Mouse (Mus musculus): ENCODE data around the gene Sgca.

Gene Sgca

DNA sequence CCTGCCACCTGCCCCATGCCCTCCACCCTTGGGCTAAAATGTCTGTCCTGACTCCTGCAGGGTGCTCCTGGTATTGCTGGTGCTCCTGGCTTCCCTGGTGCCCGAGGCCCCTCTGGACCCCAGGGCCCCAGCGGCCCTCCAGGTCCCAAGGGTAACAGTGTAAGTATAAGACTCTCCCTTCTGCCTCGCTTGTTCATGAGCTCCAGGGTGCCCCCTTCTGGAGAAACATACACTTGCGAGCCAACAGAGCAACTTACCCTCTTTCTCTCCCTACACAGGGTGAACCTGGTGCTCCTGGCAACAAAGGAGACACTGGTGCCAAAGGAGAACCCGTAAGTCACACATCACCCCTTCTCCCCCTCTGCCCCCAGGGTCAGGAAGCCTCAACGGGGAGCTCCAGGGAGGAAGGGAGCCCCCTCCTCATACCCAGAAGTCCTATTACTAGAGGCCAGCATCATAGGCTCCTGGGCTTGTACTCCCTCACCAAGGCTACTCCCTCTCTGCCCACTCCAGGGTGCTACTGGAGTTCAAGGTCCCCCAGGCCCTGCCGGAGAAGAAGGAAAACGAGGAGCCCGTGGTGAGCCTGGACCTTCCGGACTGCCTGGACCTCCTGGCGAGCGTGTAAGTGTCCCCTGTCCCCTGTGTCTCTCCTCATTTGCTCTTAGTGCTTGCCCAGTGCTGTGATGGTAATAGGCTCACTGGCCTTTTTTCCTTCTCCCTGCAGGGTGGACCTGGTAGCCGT, 33.7 kb downstream of the Sgca start:
- DNase-seq = no peak

DNA sequence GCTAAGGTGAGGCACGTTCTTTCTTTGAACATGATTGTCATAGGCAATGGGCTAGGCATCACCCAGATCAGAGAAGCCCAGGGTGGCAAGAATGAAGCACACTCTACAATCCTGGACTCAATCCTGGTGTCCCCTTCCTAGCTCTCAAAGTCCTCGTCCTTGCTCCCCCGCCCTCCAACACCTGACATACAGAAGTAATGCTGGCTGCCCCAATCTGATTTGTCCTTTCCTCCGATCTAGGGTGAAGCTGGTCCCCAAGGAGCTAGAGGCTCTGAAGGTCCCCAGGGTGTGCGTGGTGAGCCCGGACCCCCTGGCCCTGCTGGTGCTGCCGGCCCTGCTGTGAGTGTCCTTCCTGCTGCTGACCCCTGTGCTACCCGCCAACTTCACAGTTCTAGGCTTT, 34.4 kb downstream of the Sgca start:
- no peak for DNase-seq

DNA sequence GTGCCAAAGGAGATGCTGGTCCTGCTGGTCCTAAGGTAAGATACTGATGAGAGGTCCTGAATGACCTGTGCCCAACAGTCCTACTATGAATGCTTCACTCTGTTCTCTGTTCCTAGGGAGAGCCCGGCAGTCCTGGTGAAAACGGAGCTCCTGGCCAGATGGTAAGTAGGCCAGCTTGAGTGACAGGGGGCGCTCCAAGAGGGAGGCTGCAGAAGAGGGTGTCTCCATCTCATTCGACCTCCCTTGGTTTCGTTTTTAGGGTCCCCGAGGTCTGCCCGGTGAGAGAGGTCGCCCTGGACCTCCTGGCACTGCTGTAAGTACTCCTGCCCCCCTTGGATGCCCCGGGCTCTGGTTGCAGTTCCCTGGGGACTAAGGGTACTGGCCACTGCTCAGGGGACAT, 35.0 kb downstream of the Sgca start:
- no peak for DNase-seq

DNA sequence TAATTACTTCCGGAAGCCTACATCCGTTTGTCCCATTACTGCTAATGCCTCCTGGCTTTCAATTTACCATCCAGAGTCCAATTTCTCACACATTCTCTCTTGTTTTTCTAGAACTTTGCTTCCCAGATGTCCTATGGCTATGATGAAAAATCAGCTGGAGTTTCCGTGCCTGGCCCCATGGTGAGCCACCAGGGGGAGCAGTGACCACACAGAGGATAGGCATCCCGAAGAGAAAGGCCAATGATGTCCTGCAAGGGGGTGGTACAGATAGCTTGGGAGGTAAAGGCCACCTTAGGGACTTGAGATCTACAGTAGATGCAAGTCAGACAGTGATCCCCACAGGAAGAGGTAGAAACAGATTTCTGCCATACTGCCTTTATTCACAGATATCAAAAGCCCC, 36.8 kb downstream of the Sgca start:
- peak; percentile 70 for DNase-seq

DNA sequence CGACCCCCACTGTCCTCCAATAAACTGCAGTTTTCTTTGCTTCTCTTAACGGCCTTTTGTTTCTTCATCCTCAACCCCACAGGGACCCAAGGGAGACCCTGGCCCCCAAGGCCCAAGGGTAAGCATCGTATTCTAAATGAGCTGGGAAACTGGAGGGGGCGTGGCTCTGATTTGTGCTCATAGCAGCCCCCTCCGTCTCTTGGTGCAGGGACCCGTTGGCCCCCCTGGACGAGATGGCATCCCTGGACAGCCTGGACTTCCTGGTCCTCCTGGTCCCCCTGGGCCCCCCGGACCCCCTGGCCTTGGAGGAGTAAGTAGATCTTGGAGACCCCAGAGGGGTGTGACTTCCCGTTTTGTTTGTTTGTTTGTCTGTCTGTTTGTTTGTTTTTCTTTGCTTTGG, 37.8 kb downstream of the Sgca start:
- no peak for DNase-seq

DNA sequence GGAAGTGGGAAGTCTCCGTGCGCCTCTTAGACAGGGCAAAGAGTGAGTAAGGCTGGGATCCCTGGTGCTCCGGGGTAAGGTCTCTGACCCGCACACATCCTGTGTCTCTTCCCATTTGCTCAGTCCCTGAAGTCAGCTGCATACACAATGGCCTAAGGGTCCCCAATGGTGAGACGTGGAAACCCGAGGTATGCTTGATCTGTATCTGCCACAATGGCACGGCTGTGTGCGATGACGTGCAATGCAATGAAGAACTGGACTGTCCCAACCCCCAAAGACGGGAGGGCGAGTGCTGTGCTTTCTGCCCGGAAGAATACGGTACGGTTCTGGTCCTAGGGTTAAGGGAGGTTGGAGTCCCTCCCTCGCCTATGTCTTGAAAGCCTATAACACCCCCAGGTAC, 38.3 kb downstream of the Sgca start:
- no peak for DNase-seq

DNA sequence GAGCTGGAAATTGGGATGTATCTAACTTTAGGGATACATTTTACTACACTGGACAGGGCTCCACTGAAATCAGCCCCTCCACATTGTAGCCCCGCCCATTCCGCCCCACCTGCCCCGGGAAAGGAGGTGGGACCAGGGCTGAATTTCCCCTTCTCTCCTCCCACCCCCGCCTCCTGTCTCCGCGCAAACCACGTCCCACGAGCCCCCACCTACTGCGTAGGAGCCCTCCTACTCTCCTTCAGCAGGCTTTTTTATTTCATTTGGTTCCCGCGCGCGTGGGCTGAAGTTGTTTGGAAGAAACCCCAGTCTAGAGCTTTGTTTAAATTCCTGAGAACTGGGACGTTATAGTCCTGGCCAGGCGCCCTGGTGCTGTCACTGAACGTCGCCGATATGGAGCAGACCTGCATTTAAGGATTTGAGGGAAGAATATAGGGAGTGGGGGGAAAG, 38.8 kb downstream of the Sgca start:
- peak; percentile 77 for DNase-seq

DNA sequence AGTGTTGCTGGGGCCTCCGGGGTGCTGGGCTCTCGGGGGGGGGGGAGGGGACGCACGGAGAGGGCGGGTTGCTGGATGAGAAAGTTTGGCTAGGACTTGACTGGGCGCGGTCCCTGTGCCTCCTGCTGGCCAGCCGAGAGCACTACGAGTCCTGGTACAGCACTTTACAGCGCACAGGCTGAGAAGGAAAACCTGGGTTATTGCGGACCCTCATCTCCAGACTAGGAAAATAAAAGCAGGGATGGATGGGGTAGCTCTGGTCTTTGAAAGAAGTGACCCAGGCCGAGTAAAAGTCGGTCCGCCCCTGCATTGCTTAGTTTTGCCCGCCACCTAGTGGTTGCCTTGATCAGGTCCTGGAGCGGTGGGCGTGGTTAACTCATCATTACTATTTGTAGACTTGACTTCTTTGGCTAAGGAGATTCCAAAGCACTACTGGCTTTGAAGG, 39.3 kb downstream of the Sgca start:
- peak; percentile 80 for DNase-seq

DNA sequence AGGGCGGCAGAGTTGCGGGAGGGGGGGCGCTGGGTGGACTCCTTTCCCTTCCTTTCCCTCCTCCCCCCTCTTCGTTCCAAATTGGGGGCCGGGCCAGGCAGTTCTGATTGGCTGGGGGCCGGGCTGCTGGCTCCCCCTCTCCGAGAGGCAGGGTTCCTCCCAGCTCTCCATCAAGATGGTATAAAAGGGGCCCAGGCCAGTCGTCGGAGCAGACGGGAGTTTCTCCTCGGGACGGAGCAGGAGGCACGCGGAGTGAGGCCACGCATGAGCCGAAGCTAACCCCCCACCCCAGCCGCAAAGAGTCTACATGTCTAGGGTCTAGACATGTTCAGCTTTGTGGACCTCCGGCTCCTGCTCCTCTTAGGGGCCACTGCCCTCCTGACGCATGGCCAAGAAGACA, 40.1 kb downstream of the Sgca start, which contains the start of gene Col1a1:
TSS of gene Col1a1 (plus strand) at position 180 of the 400 bp plus-strand sequence.
- no peak for DNase-seq

DNA sequence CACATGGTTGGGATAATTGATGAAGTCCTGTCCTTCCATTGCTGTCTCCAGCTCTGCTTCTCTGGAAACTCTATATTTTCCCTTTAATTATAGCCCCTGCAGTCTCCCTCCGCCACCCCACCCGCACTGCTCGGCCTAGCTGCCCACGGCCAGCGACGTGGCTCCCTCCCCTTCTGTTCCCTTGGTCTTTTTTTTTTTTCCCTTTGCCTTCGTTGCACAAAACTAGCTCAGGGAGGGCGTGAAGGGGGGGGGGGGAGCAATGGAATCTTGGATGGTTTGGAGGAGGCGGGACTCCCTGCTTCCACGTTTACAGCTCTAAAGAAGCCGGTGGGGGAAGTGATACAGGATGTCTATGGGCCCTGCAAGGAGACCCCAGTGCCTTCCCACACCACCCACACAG, 41.6 kb downstream of the Sgca start:
- DNase-seq = no peak

DNA sequence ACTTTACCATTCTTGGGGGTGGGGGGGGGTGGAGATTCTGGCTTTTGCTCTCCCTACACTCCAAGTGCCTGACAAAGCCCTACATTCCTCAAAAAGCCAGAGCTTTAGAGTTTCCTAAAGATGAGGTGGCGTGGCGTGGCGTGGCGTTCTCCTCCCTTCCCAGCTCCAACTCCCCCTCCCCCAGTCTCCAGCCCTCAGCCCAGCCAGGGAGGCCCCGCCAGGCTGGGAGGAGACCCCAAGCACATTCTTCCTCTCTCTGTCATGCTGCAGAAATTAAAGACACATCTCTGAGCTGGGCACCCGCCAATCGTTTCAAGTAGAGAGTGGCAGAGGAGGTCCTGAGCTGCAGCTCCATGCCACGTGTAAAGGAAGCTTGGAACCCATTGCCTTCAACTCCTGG, 42.5 kb downstream of the Sgca start:
- DNase-seq = no peak

DNA sequence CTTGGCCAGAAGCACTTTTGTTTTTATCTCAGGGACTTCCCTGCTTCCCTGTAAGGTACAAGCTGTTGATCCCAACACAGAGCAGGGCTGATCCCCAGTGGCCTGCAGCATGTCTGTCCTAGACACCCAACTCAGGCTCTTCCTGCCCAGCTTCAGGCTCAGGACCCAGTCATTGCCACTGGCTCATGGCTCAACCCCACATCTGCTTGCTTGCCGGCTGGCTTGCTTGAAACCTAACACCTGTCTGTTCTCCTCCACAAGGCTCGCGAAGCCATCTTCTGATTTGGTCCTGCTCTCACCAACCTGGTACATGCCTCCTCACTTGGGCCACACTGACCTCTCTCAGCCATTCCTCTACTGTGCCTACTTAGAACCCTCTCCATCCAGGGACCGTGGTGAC, 46.0 kb downstream of the Sgca start:
- DNase-seq = no peak

DNA sequence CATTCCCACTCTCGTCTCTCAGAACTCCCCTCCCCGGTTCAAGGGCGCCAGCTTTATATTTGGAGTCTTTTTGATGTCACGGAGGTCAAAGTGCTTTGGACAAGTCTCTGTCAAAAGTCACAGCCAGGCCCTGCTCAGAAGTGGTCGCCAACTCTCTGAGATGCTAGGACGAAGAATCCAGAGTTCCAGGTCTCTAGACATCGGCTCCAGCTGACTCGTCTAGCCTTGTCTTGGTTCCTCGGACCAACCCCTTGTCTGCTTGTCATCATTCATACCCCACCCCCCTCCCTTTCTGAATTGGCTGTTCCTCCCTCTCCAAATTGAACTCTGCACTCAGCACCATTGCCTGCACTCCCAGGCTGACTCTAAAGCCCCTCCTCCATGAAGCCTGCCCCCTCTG, 46.5 kb downstream of the Sgca start:
- DNase-seq = no peak

DNA sequence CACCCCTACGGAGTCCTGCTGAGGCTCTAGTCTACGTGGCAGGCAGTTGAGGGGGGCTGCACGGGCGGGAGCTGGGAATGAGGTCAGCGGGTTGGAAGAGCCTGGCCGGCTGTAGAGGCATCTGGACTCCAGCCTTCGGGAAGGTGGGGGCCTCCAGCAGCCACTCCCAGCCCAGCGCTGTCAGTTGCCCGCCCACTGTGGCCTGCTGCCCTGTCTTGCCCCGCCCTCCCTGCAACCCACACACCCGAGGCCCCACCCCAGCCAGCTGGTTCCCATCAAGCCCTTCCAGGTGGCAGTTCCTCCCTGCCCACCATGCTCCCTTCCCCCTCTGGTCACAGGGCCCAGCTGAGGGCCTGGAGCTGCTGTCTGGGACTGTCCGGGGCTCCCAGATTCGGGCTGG, 47.3 kb downstream of the Sgca start:
- DNase-seq = peak; percentile 39

DNA sequence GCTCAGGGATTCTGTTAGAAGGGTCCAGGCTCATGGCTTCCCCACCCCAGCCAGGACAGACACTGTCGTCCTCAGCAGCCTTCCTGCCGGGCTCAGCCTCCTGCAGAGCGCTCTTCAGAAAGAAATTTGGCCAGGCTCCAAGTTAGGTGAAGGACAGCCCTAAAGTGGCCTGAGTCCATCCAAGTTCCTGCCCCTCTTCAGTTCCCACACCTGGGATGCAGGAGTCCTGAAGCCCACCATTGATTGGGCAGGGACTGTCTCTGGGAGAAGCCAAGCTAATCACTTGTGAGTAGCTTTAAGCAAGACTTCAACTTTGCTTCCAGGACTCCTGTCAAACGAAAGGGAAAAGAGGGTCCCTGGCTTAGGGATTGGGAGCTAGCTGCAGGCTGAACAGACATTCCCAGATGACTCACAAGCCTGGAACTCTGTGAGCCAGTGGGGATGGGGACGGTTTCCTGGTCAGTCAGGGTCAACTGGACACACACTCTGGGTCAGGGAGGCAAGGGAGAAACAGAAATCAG, 48.3 kb downstream of the Sgca start:
- no peak for DNase-seq

DNA sequence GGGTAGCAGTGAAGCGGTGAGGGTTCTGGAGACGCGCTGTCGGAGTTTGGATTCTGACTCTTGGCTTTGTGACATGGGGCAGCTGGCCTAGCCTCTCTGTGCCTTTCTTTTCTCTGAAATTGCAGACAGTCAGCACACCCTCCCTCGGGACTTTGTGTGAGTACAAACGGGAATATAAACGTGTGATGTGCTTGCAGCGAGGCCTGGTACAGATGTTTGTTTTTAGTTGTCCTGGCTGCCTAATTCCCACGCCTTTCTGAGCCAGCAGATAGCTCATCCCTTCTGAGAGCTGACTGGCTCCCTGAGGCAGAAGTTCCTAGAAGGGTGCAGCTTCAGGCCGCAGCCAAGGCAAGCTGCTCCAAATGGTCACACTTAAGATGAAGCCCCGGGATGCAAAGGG, 49.7 kb downstream of the Sgca start:
- DNase-seq = no peak

DNA sequence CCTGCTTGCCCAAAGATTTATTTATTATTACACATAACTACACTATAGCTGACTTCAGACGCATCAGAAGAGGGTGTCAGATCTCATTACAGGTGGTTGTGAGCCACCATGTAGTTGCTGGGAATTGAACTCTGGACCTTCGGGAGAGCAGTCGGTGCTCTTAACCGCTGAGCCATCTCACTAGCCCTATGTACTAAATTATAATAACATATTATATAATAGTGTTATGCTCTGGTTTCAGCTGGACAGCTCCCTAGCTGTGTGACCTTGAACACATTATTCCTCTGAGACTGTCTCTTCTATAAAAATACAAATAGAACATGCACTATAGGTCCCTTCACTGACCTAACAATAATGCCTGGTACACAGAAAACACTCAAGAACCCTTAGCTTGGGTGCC, 51.1 kb downstream of the Sgca start:
- DNase-seq = no peak

DNA sequence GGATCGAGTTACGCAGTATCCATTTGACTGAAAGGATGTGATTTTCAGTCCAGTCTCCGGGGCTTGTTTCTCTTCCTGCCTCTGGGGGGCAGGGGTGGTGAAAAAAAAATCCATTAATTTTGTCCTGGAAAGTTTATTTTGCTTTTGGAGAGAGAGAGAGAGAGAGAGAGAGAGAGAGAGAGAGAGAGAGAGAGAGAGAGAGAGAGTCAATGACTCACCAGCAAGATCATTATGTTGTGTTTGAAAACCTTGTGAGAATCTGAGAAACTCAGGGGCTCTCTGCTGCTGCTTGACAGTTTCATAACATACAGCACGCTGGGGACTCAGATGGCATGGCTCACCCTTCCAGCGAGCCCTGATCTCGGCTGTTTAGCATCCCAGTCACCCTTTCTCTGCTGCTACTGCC, 55.1 kb downstream of the Sgca start:
- no peak for DNase-seq

DNA sequence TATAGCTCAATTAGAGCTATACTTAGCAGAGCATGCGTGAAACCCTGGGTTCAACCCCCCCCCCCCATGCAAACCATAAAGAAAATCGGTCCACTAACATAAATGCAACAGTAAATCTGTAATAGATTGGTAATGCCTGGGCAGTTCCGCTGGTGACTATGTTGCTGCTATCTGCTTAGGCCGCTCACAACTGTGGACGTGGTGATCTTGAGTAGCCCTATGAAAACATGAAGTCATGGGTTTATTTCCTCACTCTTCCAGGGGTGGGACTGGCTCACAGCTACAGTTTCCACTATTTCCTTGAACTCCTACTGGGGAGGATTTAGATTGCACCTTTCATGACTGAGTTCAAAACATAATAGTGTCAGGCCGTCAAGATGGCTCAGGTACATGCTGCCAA, 58.4 kb downstream of the Sgca start:
- DNase-seq = no peak

DNA sequence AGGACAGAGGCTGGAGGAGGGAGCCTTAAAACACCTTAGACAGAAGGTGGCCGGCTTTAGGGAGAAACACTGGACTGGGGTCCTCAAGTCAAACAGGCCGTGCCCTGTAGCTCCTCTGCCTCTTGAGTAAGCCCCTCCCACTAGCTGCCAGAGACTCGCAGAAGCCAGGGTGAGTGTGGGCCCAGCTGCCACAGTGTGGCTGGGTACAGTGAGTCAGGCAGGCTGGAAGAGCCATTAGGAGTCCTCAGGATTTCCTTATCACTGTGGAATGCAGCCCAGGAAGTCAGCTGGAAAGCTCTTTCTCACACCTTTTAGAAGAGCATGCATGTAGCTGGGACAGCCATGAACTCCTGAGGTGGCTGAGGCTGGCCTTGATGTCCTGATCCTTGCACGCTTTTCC, 59.6 kb downstream of the Sgca start:
- DNase-seq = no peak

DNA sequence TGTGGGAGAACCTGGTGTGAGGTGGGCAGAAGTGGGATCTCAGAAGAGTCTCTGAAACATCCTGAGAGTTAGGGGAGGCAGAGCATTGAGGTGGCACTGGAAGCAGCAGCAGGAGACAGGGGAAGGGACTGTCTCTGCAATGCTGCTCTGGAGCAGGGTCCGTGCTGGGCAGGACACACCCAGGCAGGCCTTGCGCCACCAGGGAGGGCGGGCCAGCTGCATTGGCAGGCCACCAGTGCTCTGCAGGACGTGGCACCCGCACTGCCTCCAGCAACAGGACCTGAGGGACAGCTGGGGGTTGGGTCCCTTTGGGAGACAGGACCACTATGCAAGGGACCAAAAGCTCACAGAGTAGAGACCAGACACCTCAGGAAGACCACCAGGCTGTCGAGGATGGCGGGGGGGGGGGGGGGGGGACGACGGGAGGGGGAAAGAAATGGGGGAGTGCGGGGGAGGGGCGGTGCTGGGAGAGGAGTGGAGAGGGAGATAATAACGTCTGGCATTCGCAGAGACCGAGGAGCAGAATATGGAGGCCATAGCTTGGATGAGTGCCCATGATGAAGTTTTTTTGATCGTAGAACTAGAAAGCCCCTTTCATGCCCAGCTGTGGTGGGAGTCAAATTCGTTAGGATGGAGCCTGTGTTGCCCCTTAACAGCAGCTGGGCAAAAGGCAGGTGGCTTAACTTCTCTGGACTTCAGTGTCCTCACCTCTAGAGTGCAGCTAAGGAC, 60.3 kb downstream of the Sgca start:
- DNase-seq = peak; percentile 30

DNA sequence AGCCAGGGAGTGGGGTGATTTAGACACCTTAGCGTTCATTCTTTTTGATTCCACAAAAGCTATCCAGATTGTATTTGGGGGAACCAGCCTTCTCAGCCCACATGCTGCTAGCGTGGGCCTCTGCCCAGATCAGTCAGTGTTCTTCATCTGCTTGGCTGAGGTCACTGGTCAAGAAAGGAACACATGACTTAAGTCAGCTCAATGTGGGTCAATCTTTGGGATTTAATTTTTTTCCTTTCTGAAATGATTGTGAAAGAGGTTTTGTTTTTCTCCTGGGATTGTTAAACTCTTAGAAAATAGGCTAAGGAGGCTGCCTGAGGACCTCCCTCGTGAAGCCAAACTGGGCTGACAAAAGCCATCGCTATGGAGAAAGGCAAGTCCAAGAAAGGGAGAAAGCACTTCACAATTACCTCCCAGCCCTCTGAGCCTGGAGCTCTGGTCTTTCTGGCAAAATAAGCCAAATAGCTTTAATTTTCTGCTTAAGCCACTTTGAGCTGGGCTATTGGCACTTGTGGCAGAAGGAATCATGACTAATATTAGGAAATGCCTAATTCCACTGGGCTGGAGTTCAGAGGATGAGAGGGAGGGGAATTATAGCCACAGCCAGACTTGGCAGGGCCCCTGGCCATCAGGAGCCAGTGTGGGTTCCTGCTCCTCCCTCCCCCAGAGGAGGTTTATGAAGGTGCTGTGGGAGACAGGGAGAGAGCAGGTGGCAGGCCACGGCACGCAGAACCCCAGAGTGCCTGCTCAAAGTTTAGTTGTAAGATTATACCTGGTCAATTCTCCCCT, 62.6 kb downstream of the Sgca start:
- DNase-seq = no peak
